Mouse (Mus musculus): ENCODE measurements around the gene Egln3. TPM values are rescaled to one million over a fixed set of nuclear protein-coding genes. Genes with fewer than 3 reads are reported as not detected.

Egln3 gene
- polyA plus RNA-seq, 1 experiment from 2014 or later: 17.7 TPM

GRCm38 (mm10) chr12:54186926-54187623, 16.6 kb downstream of the Egln3 start:
- Histone ChIP-seq H3K4me3 (no peak overlapping the region), H3K27ac (peak overlapping the region; percentile 61), H3K9ac (no peak overlapping the region), H3K36me3 (no peaks in the 10 kb centered on the region), H3K27me3 (no peaks in the 10 kb centered on the region), H3K9me3 (no peaks in the 10 kb centered on the region), H3K4me1 (peaks cover 38% of the 10 kb centered on the region), H3K4me2 (no peak overlapping the region; the same call in 1 of the 2 replicates)
- 38% methylated on average over 14 of the region's 14 CpGs for WGBS
- ATAC-seq (ENCODE audit: insufficient number of reproducible peaks, low FRiP score, low TSS enrichment, low read depth): no peak

GRCm38 (mm10) chr12:54184264-54184663, 19.4 kb downstream of the Egln3 start:
- Histone ChIP-seq H3K27me3 (no peaks in the 10 kb centered on the region), H3K4me3 (no peak overlapping the region), H3K9ac (no peak overlapping the region), H3K4me1 (peaks cover 23% of the 10 kb centered on the region), H3K9me3 (no peaks in the 10 kb centered on the region), H3K36me3 (no peaks in the 10 kb centered on the region), H3K4me2 (no peak overlapping the region), H3K27ac (no peak overlapping the region)
- ATAC-seq (ENCODE audit: insufficient number of reproducible peaks, low FRiP score, low TSS enrichment, low read depth): no peak
- 77% methylated on average over 7 of the region's 7 CpGs for WGBS

- no peak overlapping the region for H3K9ac ChIP-seq
- no peak overlapping the region for H3K27ac ChIP-seq
- WGBS: 75% methylated on average over 3 of the region's 3 CpGs
- no peaks in the 10 kb centered on the region for H3K9me3 ChIP-seq
- ATAC-seq (ENCODE audit: insufficient number of reproducible peaks, low FRiP score, low TSS enrichment, low read depth): no peak
- H3K27me3 ChIP-seq: no peaks in the 10 kb centered on the region
- H3K4me3 ChIP-seq: no peak overlapping the region
- no peak overlapping the region for H3K4me2 ChIP-seq
- H3K36me3 ChIP-seq: no peaks in the 10 kb centered on the region
- H3K4me1 ChIP-seq: no peaks in the 10 kb centered on the region; the same call in 1 of the 2 replicates
These were observed 25.3 kb downstream of the Egln3 start for GRCm38 (mm10) chr12:54178323-54178722.

- Histone ChIP-seq H3K9me3 (no peaks in the 10 kb centered on the region), H3K27ac (no peak overlapping the region), H3K36me3 (no peaks in the 10 kb centered on the region), H3K4me2 (no peak overlapping the region), H3K4me3 (no peak overlapping the region), H3K27me3 (no peaks in the 10 kb centered on the region), H3K9ac (no peak overlapping the region), H3K4me1 (no peaks in the 10 kb centered on the region)
- ATAC-seq (ENCODE audit: insufficient number of reproducible peaks, low FRiP score, low TSS enrichment, low read depth): no peak
- 79% methylated on average over 4 of the region's 4 CpGs for WGBS
These were observed 34.9 kb downstream of the Egln3 start for GRCm38 (mm10) chr12:54168786-54169185.

- 87% methylated on average over 6 of the region's 6 CpGs for WGBS
- peaks cover 6% of the 10 kb centered on the region; the same call in 1 of the 2 replicates for H3K4me1 ChIP-seq
- no peaks in the 10 kb centered on the region for H3K9me3 ChIP-seq
- H3K9ac ChIP-seq: no peak overlapping the region
- ATAC-seq (ENCODE audit: insufficient number of reproducible peaks, low FRiP score, low TSS enrichment, low read depth): no peak
- no peak overlapping the region for H3K27ac ChIP-seq
- no peaks in the 10 kb centered on the region for H3K27me3 ChIP-seq
- H3K4me2 ChIP-seq: no peak overlapping the region
- no peak overlapping the region for H3K4me3 ChIP-seq
- H3K36me3 ChIP-seq: no peaks in the 10 kb centered on the region
These were observed 35.9 kb downstream of the Egln3 start for GRCm38 (mm10) chr12:54167737-54168136.

- 65% methylated on average over 6 of the region's 6 CpGs for WGBS
- no peak for ATAC-seq (ENCODE audit: insufficient number of reproducible peaks, low FRiP score, low TSS enrichment, low read depth)
- Histone ChIP-seq H3K4me3 (no peak overlapping the region), H3K9me3 (no peaks in the 10 kb centered on the region), H3K36me3 (no peaks in the 10 kb centered on the region), H3K27me3 (peaks cover 5% of the 10 kb centered on the region; the same call in 1 of the 2 replicates), H3K4me2 (no peak overlapping the region), H3K27ac (no peak overlapping the region), H3K9ac (no peak overlapping the region), H3K4me1 (peaks cover 10% of the 10 kb centered on the region; the same call in 1 of the 2 replicates)
These were observed 39.0 kb downstream of the Egln3 start for GRCm38 (mm10) chr12:54164724-54165050.

- 32% methylated on average over 9 of the region's 9 CpGs for whole genome bisulfite sequencing
- no peak for ATAC-seq (ENCODE audit: insufficient number of reproducible peaks, low FRiP score, low TSS enrichment, low read depth)
- Histone ChIP-seq H3K9me3 (no peaks in the 10 kb centered on the region), H3K4me3 (no peak overlapping the region), H3K27ac (no peak overlapping the region), H3K9ac (no peak overlapping the region), H3K27me3 (peaks cover 5% of the 10 kb centered on the region; the same call in 1 of the 2 replicates), H3K4me2 (no peak overlapping the region), H3K4me1 (peaks cover 10% of the 10 kb centered on the region; the same call in 1 of the 2 replicates), H3K36me3 (no peaks in the 10 kb centered on the region)
These were observed 39.5 kb downstream of the Egln3 start for GRCm38 (mm10) chr12:54164040-54164723.

GRCm38 (mm10) chr12:54163166-54163565, 40.5 kb downstream of the Egln3 start:
- no peak overlapping the region for H3K9ac ChIP-seq
- H3K4me3 ChIP-seq: peak overlapping the region; percentile 30
- H3K4me2 ChIP-seq: peak overlapping the region; percentile 48
- H3K9me3 ChIP-seq: no peaks in the 10 kb centered on the region
- no peaks in the 10 kb centered on the region for H3K36me3 ChIP-seq
- WGBS: 13% methylated on average over 4 of the region's 4 CpGs
- H3K4me1 ChIP-seq: peaks cover 10% of the 10 kb centered on the region; the same call in 1 of the 2 replicates
- H3K27me3 ChIP-seq: peaks cover 5% of the 10 kb centered on the region; the same call in 1 of the 2 replicates
- no peak overlapping the region for H3K27ac ChIP-seq
- no peak for ATAC-seq (ENCODE audit: insufficient number of reproducible peaks, low FRiP score, low TSS enrichment, low read depth)

GRCm38 (mm10) chr12:54162637-54163131, 41.0 kb downstream of the Egln3 start:
- under 1% methylated on average over 16 of the region's 16 CpGs for WGBS
- peaks cover 10% of the 10 kb centered on the region; the same call in 1 of the 2 replicates for H3K4me1 ChIP-seq
- no peak overlapping the region for H3K27ac ChIP-seq
- H3K9me3 ChIP-seq: no peaks in the 10 kb centered on the region
- H3K36me3 ChIP-seq: no peaks in the 10 kb centered on the region
- ATAC-seq (ENCODE audit: insufficient number of reproducible peaks, low FRiP score, low TSS enrichment, low read depth): no peak
- peak overlapping the region; percentile 30 for H3K4me3 ChIP-seq
- peak overlapping the region; percentile 48 for H3K4me2 ChIP-seq
- H3K9ac ChIP-seq: no peak overlapping the region
- H3K27me3 ChIP-seq: peaks cover 5% of the 10 kb centered on the region; the same call in 1 of the 2 replicates

- Histone ChIP-seq H3K4me2 (no peak overlapping the region), H3K4me3 (no peak overlapping the region), H3K9ac (no peak overlapping the region), H3K27ac (no peak overlapping the region), H3K4me1 (peaks cover 10% of the 10 kb centered on the region; the same call in 1 of the 2 replicates), H3K27me3 (peaks cover 5% of the 10 kb centered on the region; the same call in 1 of the 2 replicates), H3K36me3 (no peaks in the 10 kb centered on the region), H3K9me3 (peaks cover 3% of the 10 kb centered on the region; the same call in 1 of the 2 replicates)
- no peak for ATAC-seq (ENCODE audit: insufficient number of reproducible peaks, low FRiP score, low TSS enrichment, low read depth)
- WGBS: 26% methylated on average over 5 of the region's 5 CpGs
These were observed 42.0 kb downstream of the Egln3 start for GRCm38 (mm10) chr12:54161468-54162202.

- Histone ChIP-seq H3K9me3 (peaks cover 9% of the 10 kb centered on the region; the same call in 1 of the 2 replicates), H3K36me3 (no peaks in the 10 kb centered on the region), H3K27ac (no peak overlapping the region), H3K9ac (no peak overlapping the region), H3K4me3 (no peak overlapping the region), H3K4me1 (peaks cover 10% of the 10 kb centered on the region; the same call in 1 of the 2 replicates), H3K4me2 (no peak overlapping the region), H3K27me3 (peaks cover 5% of the 10 kb centered on the region; the same call in 1 of the 2 replicates)
- WGBS: 71% methylated on average over 2 of the region's 2 CpGs
- no peak for ATAC-seq (ENCODE audit: insufficient number of reproducible peaks, low FRiP score, low TSS enrichment, low read depth)
These were observed 43.4 kb downstream of the Egln3 start for GRCm38 (mm10) chr12:54160279-54160678.
